ENCODE assay signal across 16 mouse cellular contexts in the genomic region with DNA sequence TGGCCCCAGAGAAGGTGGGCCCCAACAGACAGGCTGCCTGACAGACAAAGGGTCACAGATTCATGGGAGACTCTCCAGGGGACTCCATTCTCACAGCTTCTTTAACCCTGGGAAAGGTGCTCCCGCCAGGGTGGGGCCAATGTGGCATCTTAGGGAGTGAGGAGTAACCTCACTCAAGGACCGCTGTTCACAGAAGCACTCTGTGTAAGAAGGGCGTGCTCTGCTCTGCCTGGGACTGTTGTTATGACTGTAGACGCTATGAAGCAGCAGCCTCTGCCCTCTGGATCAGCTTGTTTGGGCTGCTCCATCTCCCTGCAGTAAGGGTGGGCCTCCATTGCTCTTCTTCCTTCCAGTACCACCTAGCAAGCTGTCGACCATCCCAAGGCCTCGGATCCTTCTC. TPM values are rescaled to one million over a fixed set of nuclear protein-coding genes. Genes with fewer than 3 reads are reported as not detected.
"Had no signal": no experiment of that assay in that cellular context is flagged by ENCODE, and none has a peak within 500 bp of the region (broad histone marks: within the 10 kb centered on the region; RNA-seq: fewer than 3 reads in every experiment).

No protein-coding gene starts in this region.

- H3K9ac ChIP-seq: kidney, embryonic 15.5 days; liver, embryonic 15.5 days; lung, embryonic 15.5 days; stomach, embryonic 15.5 days had no signal

- DNase-seq: kidney, adult 11 months; kidney, adult 8-10 months; kidney, postnatal 10 days; left cerebral cortex, postnatal 4 days; lung, postnatal 36 days; midbrain, embryonic 14.5 days; spleen, adult 18-20 months; thymus, postnatal 25 days had no signal

- H3K4me3 ChIP-seq: kidney, embryonic 15.5 days; liver, embryonic 15.5 days; lung, embryonic 15.5 days; stomach, embryonic 15.5 days had no signal

- H3K27me3 ChIP-seq: kidney, embryonic 15.5 days; lung, embryonic 15.5 days; stomach, embryonic 15.5 days had no signal

- H3K36me3 ChIP-seq: kidney, embryonic 15.5 days; liver, embryonic 15.5 days; lung, embryonic 15.5 days; stomach, embryonic 15.5 days had no signal

- H3K4me2 ChIP-seq: kidney, embryonic 15.5 days; liver, embryonic 11.5 days; liver, embryonic 15.5 days; lung, embryonic 15.5 days; midbrain, embryonic 11.5 days; stomach, embryonic 15.5 days had no signal

- H3K27ac ChIP-seq: kidney, embryonic 15.5 days; liver, embryonic 15.5 days; stomach, embryonic 15.5 days had no signal

- H3K9me3 ChIP-seq: kidney, embryonic 15.5 days; liver, embryonic 15.5 days; lung, embryonic 15.5 days; stomach, embryonic 15.5 days had no signal

RNA-seq across cellular contexts. Expression of a gene that starts 18.3 kb away (rescaled TPM):
- total RNA-seq: megakaryocyte progenitor cell, adult 5-6 weeks; megakaryocyte-erythroid progenitor cell, adult 5-6 weeks had no signal

RNA-seq across cellular contexts. Expression of a gene that starts 23.5 kb away (rescaled TPM):
- total RNA-seq: megakaryocyte-erythroid progenitor cell, adult 5-6 weeks had no signal

RNA-seq across cellular contexts. Expression of a gene that starts 33.4 kb away (rescaled TPM):
- total RNA-seq: megakaryocyte-erythroid progenitor cell, adult 5-6 weeks had no signal
